ENCODE assay signal across 9 mouse cellular contexts in the genomic region with DNA sequence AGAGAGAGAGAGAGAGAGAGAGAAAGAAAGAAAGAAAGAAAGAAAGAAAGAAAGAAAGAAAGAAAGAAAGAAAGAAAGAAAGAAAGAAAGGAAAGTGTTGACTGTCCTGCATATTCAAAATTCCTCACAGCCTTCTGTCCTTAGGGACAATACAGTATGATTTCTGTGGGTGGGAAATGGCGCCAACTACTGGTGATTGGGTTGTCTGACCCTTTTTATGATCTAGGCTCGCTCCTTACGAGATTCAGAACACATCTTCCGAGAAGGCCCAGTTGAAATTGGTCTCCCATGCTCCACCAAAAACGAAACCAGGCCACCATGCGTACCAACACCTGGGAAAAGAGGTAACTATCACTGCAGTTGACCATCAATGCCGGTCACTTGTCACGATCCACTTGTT.
DNase-seq lines count a peak whose midpoint lies in the region; ATAC-seq and TF ChIP-seq lines count a peak whose summit lies in the region.
"Had no signal": no experiment of that assay in that cellular context is flagged by ENCODE, and none has a peak within 500 bp of the region (broad histone marks: within the 10 kb centered on the region; RNA-seq: fewer than 3 reads in every experiment).

No protein-coding gene starts in this region.

- DNase-seq in kidney, adult 2 months, result peak; percentile 70
- DNase-seq in G1E (ENCODE audit: low spot score) (peak; percentile 3), adipocyte (ENCODE audit: low spot score) (no peak)
- DNase-seq in brain, adult 2 months (ENCODE audit: low read depth, low spot score), result peak; percentile 65
- DNase-seq in heart, postnatal 10 days, result peak; percentile 48 to 63
- peak; percentile 28 for DNase-seq in liver, postnatal 0 days
- DNase-seq in spleen, adult 2 months (ENCODE audit: low read depth in 1 of 2, low spot score in 2 of 2), result peak; percentile 17 to 49

- WGBS in kidney, adult 2 months, result 59% methylated on average over 8 of the region's 8 CpGs
- 63% methylated on average over 8 of the region's 8 CpGs for WGBS in kidney, embryonic 15.5 days
- WGBS in liver, postnatal 0 days (ENCODE audit: insufficient replicate concordance), result 52% methylated on average over 8 of the region's 8 CpGs
- 54% methylated on average over 8 of the region's 8 CpGs for WGBS in spleen, adult 2 months

- TF ChIP-seq POLR2A in kidney, adult 2 months (IDR thresholded peaks at IDR 0.05; ENCODE audit: low read depth, low read length), result no peak
- TF ChIP-seq POLR2A in spleen, adult 2 months (IDR thresholded peaks at IDR 0.05; ENCODE audit: low read depth, low read length), result no peak

- no peak overlapping the region for H3K4me3 ChIP-seq in kidney, adult 2 months (ENCODE audit: insufficient read depth, low read depth, low read length)
- H3K4me3 ChIP-seq in kidney, embryonic 15.5 days (replicated peaks), result no peak overlapping the region
- H3K4me3 ChIP-seq in G1E (ENCODE audit: low read depth, low read length), result no peak overlapping the region
- H3K4me3 ChIP-seq in liver, postnatal 0 days (ENCODE audit: low read depth, low read length), result no peak overlapping the region
- no peak overlapping the region for H3K4me3 ChIP-seq in spleen, adult 2 months (ENCODE audit: extremely low read depth, insufficient read depth, insufficient read length)
- H3K4me3 ChIP-seq: embryonic facial prominence, embryonic 15.5 days had no signal

- H3K9me3 ChIP-seq in kidney, embryonic 15.5 days (replicated peaks), result no peaks in the 10 kb centered on the region
- H3K9me3 ChIP-seq in G1E (replicated peaks), result no peaks in the 10 kb centered on the region
- no peaks in the 10 kb centered on the region for H3K9me3 ChIP-seq in liver, postnatal 0 days (ENCODE audit: low read length)
- H3K9me3 ChIP-seq: embryonic facial prominence, embryonic 15.5 days had no signal

- peaks cover 2% of the 10 kb centered on the region; the same call in 1 of the 2 replicates for H3K4me1 ChIP-seq in kidney, adult 2 months (ENCODE audit: control insufficient read depth, insufficient read depth, low read length)
- H3K4me1 ChIP-seq in kidney, embryonic 15.5 days, result 0 out of 2 replicates have a peak, but pooled peaks cover 6% of the 10 kb centered on the region
- H3K4me1 ChIP-seq in G1E (ENCODE audit: insufficient read depth, low read depth, low read length), result no peaks in the 10 kb centered on the region
- no peaks in the 10 kb centered on the region for H3K4me1 ChIP-seq in liver, postnatal 0 days (ENCODE audit: insufficient read depth)
- no peaks in the 10 kb centered on the region for H3K4me1 ChIP-seq in spleen, adult 2 months (ENCODE audit: control insufficient read depth, insufficient read depth, insufficient read length)
- H3K4me1 ChIP-seq: embryonic facial prominence, embryonic 15.5 days had no signal

- H3K27ac ChIP-seq in kidney, adult 2 months (ENCODE audit: insufficient read depth, low read depth, low read length), result no peak overlapping the region
- H3K27ac ChIP-seq in kidney, embryonic 15.5 days, result no peak overlapping the region
- no peak overlapping the region for H3K27ac ChIP-seq in liver, postnatal 0 days (ENCODE audit: low read depth)
- H3K27ac ChIP-seq in spleen, adult 2 months (ENCODE audit: insufficient read depth, low read length), result peak overlapping the region; percentile 51; the same call in 1 of the 2 replicates
- H3K27ac ChIP-seq: embryonic facial prominence, embryonic 15.5 days had no signal

- TF ChIP-seq CTCF in kidney, adult 2 months (conservative IDR thresholded peaks at IDR 0.05; ENCODE audit: insufficient read depth, insufficient read length, low read depth, low read length), result peak; percentile 37; the same call in 1 of the 2 replicates
- no peak for TF ChIP-seq CTCF in G1E (IDR thresholded peaks at IDR 0.05; ENCODE audit: low read depth, low read length)
- peak; percentile 73 for TF ChIP-seq CTCF in liver, postnatal 0 days (IDR thresholded peaks at IDR 0.05; ENCODE audit: low read depth)
- TF ChIP-seq CTCF in spleen, adult 2 months (IDR thresholded peaks at IDR 0.05; ENCODE audit: extremely low read depth, insufficient read depth, insufficient read length, insufficient replicate concordance), result peak; percentile 38; the same call in 1 of the 2 replicates

- intact Hi-C loops in heart, postnatal 10 days (cut with DNase I), result loop anchor here (1.0 to 5.0 kb wide), 2 partner anchors 82 to 141 kb away; partner anchors contain the start of gene Prkcq

- no peak for TF ChIP-seq EP300 in liver, postnatal 0 days (IDR thresholded peaks at IDR 0.05; ENCODE audit: low read depth)

- no peaks in the 10 kb centered on the region for H3K27me3 ChIP-seq in kidney, adult 2 months (replicated peaks; ENCODE audit: control insufficient read depth, insufficient read depth, low read length)
- H3K27me3 ChIP-seq in kidney, embryonic 15.5 days, result no peaks in the 10 kb centered on the region
- no peaks in the 10 kb centered on the region for H3K27me3 ChIP-seq in G1E (ENCODE audit: insufficient read depth, low read length)
- H3K27me3 ChIP-seq in liver, postnatal 0 days (ENCODE audit: insufficient read depth, low read length), result no peaks in the 10 kb centered on the region
- H3K27me3 ChIP-seq in spleen, adult 2 months (ENCODE audit: control insufficient read depth, insufficient read depth, low read length), result no peaks in the 10 kb centered on the region
- H3K27me3 ChIP-seq: embryonic facial prominence, embryonic 15.5 days had no signal

- no peak overlapping the region for H3K4me2 ChIP-seq in kidney, embryonic 15.5 days
- H3K4me2 ChIP-seq in liver, postnatal 0 days (ENCODE audit: low read depth, low read length), result no peak overlapping the region
- H3K4me2 ChIP-seq: embryonic facial prominence, embryonic 15.5 days had no signal

- no peak for ATAC-seq in kidney, embryonic 15.5 days (replicated peaks; ENCODE audit: low FRiP score)
- ATAC-seq in G1E (ENCODE audit: extremely low read depth, insufficient number of reproducible peaks, low FRiP score, poor library complexity, severe bottlenecking), result no peak
- no peak for ATAC-seq in liver, postnatal 0 days

- no peak overlapping the region for H3K9ac ChIP-seq in kidney, embryonic 15.5 days
- no peak overlapping the region for H3K9ac ChIP-seq in liver, postnatal 0 days (replicated peaks)
- H3K9ac ChIP-seq: embryonic facial prominence, embryonic 15.5 days had no signal

- H3K36me3 ChIP-seq in kidney, adult 2 months (ENCODE audit: control insufficient read depth, insufficient read depth, low read length), result no peaks in the 10 kb centered on the region
- H3K36me3 ChIP-seq in kidney, embryonic 15.5 days, result no peaks in the 10 kb centered on the region
- H3K36me3 ChIP-seq in G1E (replicated peaks), result no peaks in the 10 kb centered on the region
- no peaks in the 10 kb centered on the region for H3K36me3 ChIP-seq in liver, postnatal 0 days (replicated peaks; ENCODE audit: insufficient read depth, low read length)
- no peaks in the 10 kb centered on the region for H3K36me3 ChIP-seq in spleen, adult 2 months (ENCODE audit: control insufficient read depth, insufficient read depth, low read length)
- H3K36me3 ChIP-seq: embryonic facial prominence, embryonic 15.5 days had no signal
